Mouse (Mus musculus) intestine, embryonic 15.5 days (tissue): ENCODE measurements at regions not wholly inside any gene's neighbourhood (a gene's known extent, or its start where the extent isn't known, plus 50 kb on each side); places are given as distances from the start of the nearest gene placed in this dataset.

Experiments
- ATAC-seq: fragments of 200-750 bp; cut with Nextera tagmentation; 2 replicates; pipeline ENCODE4 v1.8.0; 2017; ENCODE audit warnings: moderate TSS enrichment, moderate library complexity
- H3K27ac ChIP-seq: fragments of 300-500 bp; sonication (generic); 2 replicates; pipeline ENCODE4 v1.5.1; 2015; ENCODE audit warnings: mild to moderate bottlenecking, inconsistent platforms
- H3K27me3 ChIP-seq: fragments of 300-500 bp; sonication (generic); replicated peaks from 2 replicates; pipeline ENCODE4 v1.6.1; 2015; ENCODE audit warnings: inconsistent platforms
- H3K36me3 ChIP-seq: fragments of 300-500 bp; sonication (generic); 2 replicates; pipeline ENCODE4 v1.6.1; 2015; ENCODE audit warnings: inconsistent platforms
- H3K4me1 ChIP-seq: fragments of 300-500 bp; sonication (generic); replicated peaks from 2 replicates; pipeline ENCODE4 v1.6.1; 2015; ENCODE audit warnings: inconsistent platforms
- H3K4me2 ChIP-seq: fragments of 300-500 bp; sonication (generic); replicated peaks from 2 replicates; pipeline ENCODE4 v1.6.1; 2015; ENCODE audit warnings: mild to moderate bottlenecking, inconsistent platforms
- H3K4me3 ChIP-seq: fragments of 300-500 bp; sonication (generic); replicated peaks from 2 replicates; pipeline ENCODE4 v1.5.1; 2015; ENCODE audit warnings: inconsistent platforms
- H3K9ac ChIP-seq: fragments of 300-500 bp; sonication (generic); 2 replicates; pipeline ENCODE4 v1.6.1; 2015; ENCODE audit warnings: inconsistent platforms
- H3K9me3 ChIP-seq: fragments of 300-500 bp; sonication (generic); 2 replicates; pipeline ENCODE4 v1.6.1; 2016; ENCODE audit warnings: inconsistent platforms
- WGBS: fragments of 180-500 bp; shearing (Covaris S2); methylation state at CpG from one replicate; pipeline ENCODE4 v1.1.7; 2015; 5-methylcytosine and 5-hydroxymethylcytosine counted together

DNA sequence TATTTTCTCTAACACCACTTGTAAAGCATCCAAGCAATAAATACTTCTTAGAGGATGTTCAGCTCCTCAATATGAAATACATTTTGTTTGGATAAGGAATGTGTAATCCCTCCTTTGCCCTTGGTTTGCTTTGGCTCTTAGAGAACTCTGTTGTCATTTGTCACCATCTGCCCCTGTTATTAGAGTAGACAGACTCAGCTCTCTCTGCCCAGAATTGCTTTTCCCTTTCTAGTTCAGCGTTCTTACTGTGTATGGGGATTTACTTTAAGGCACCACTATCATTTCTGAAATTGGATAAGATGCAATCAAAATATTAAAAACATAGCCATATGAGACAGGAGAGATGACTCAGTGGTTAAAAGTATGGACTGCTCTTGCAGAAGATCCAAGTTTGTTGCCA, 101.5 kb upstream of the Ednra start:
- no peaks in the 10 kb centered on the region for H3K36me3 ChIP-seq
- H3K9me3 ChIP-seq = no peaks in the 10 kb centered on the region
- peak; percentile 15; the same call in 1 of the 2 replicates for ATAC-seq
- no peaks in the 10 kb centered on the region for H3K27me3 ChIP-seq
- H3K4me2 ChIP-seq = no peak overlapping the region
- no peak overlapping the region for H3K4me3 ChIP-seq
- H3K4me1 ChIP-seq = peaks cover 4% of the 10 kb centered on the region; the same call in 1 of the 2 replicates
- H3K27ac ChIP-seq = no peak overlapping the region
- H3K9ac ChIP-seq = no peak overlapping the region
- WGBS = 34% methylated on average over 1 of the region's 1 CpGs

DNA sequence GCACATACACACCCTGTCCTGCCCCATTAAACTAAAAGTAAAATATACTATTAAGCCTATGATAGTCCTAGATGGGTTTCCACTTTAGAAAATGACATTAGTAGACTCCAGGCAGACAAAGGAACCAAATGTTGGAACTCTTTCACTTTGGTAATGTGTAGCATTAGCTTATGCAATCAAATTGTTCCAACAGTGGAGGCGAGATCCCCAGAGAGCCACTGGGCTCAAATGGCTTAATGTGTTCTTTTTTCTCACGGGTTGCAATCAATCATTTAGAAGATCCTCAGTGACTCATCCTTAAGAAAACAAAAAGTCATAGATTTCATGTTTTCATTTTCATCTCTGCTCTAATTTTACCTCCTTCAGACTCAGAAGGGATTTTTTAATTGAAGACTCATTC, 102.0 kb upstream of the Ednra start:
- no peak overlapping the region for H3K4me2 ChIP-seq
- no peak overlapping the region for H3K9ac ChIP-seq
- H3K36me3 ChIP-seq = no peaks in the 10 kb centered on the region
- peaks cover 4% of the 10 kb centered on the region; the same call in 1 of the 2 replicates for H3K4me1 ChIP-seq
- WGBS = 49% methylated on average over 2 of the region's 2 CpGs
- H3K27me3 ChIP-seq = no peaks in the 10 kb centered on the region
- no peak overlapping the region for H3K27ac ChIP-seq
- H3K9me3 ChIP-seq = no peaks in the 10 kb centered on the region
- no peak overlapping the region for H3K4me3 ChIP-seq
- no peak for ATAC-seq

DNA sequence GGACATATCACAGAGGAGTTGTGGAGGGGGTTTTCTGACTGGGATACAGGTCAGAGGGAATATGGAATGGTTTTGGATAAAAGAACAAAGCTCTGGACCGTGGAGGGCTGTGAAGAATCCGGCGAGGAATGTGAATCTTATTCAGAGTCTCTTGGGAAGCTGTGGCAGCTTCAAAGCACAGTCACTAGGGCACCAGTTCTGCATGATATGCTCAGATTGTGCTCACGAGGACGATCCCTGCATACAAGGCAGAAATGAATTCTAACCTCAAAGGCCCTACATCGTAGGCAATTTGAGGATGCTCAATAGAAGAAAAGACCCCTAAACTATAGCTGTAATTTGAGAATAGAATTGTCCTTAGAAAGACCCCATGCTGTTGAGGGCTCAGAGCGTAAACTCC, 103.8 kb upstream of the Ednra start:
- no peak for ATAC-seq
- 68% methylated on average over 7 of the region's 7 CpGs for WGBS
- H3K4me2 ChIP-seq = no peak overlapping the region

DNA sequence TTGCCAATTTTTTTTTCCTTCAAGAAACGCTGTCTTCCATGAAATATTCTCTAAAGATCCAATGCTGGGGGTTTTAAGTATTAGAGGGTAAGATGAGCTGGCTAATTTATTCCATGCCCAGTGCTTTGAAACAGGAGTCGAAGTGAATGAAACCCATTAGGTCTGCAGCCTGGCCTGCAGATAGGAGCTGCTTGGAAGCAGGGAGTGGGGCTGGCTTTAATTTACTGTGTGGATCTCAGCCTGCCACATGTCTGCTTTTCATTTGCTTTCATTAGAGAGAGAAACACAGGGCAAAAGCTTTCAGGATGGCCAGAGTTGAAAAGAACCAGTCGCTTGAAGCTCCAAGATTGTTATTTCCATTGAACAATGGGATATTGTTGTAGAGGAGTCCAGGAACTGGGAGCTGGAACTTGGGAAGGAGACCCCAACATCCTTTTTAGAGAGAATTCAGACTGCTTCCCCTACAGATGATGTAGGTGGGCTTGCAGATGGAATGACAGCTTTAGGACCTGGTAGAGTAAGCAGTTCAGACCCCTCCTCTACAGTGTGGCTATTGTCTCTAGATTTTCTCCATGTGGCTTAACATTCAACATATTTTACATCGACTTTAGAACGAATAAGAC, 105.0 kb upstream of the Ednra start:
- H3K4me2 ChIP-seq = no peak overlapping the region
- H3K27me3 ChIP-seq = no peaks in the 10 kb centered on the region
- H3K36me3 ChIP-seq = no peaks in the 10 kb centered on the region
- 33% methylated on average over 5 of the region's 5 CpGs for WGBS
- no peak overlapping the region for H3K27ac ChIP-seq
- H3K4me1 ChIP-seq = peaks cover 4% of the 10 kb centered on the region; the same call in 1 of the 2 replicates
- H3K4me3 ChIP-seq = no peak overlapping the region
- no peaks in the 10 kb centered on the region for H3K9me3 ChIP-seq
- no peak for ATAC-seq
- no peak overlapping the region for H3K9ac ChIP-seq

More for the DNA sequence above, 103.8 kb upstream of the Ednra start:
- H3K4me1 ChIP-seq = peaks cover 4% of the 10 kb centered on the region; the same call in 1 of the 2 replicates
- H3K27ac ChIP-seq = no peak overlapping the region
- no peaks in the 10 kb centered on the region for H3K9me3 ChIP-seq
- H3K27me3 ChIP-seq = no peaks in the 10 kb centered on the region
- H3K9ac ChIP-seq = no peak overlapping the region
- H3K4me3 ChIP-seq = no peak overlapping the region
- H3K36me3 ChIP-seq = no peaks in the 10 kb centered on the region

DNA sequence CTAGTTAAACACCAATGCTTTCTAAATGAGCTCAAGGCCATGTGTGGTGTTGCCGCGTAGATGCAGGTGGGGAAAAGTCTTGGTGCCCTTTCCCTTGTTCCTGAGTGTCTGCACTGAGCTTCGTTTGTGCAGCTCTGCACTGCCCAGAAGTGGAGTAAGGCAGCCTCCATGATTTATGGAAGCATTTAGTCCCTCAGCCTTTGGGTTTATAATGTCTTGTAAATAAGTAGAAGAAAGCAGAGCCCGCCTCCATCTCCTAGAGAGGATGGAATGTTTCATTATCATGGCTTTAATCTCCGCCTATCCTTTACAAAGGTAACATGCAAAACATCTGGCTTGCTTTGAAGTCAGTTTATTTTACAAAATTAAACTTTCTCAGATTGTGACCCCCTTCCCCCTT, 105.5 kb upstream of the Ednra start:
- Histone ChIP-seq H3K4me3 (no peak overlapping the region), H3K4me2 (no peak overlapping the region), H3K4me1 (peaks cover 4% of the 10 kb centered on the region; the same call in 1 of the 2 replicates), H3K9me3 (no peaks in the 10 kb centered on the region), H3K27ac (no peak overlapping the region), H3K9ac (no peak overlapping the region), H3K27me3 (no peaks in the 10 kb centered on the region), H3K36me3 (no peaks in the 10 kb centered on the region)
- WGBS = 36% methylated on average over 5 of the region's 5 CpGs
- no peak for ATAC-seq

DNA sequence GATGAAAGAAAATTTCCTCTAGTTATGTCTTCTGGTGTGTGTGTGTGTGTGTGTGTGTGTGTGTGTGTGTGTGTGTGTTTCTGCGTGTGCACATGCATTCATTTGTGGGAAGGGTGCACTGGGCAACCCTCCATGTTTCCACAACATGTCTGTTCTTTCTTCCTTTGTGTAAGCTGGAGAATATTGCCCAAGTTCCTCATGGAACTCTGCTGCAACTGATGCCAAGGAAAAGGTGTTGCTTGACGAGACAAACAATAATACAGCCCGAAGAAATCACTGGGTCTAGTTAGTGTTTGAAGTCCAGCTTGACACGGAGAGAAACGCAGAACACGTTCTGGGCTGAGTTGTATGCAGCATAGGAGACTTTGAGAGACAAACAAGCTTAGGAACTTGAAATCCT, 110.0 kb upstream of the Ednra start:
- Histone ChIP-seq H3K4me3 (no peak overlapping the region), H3K4me1 (no peaks in the 10 kb centered on the region; the same call in 1 of the 2 replicates), H3K9ac (no peak overlapping the region), H3K27ac (0 out of 2 replicates have a peak overlapping the region, but pooled peaks have one; percentile 11), H3K36me3 (no peaks in the 10 kb centered on the region), H3K9me3 (no peaks in the 10 kb centered on the region), H3K27me3 (no peaks in the 10 kb centered on the region), H3K4me2 (no peak overlapping the region)
- ATAC-seq = no peak
- WGBS = 68% methylated on average over 6 of the region's 6 CpGs

DNA sequence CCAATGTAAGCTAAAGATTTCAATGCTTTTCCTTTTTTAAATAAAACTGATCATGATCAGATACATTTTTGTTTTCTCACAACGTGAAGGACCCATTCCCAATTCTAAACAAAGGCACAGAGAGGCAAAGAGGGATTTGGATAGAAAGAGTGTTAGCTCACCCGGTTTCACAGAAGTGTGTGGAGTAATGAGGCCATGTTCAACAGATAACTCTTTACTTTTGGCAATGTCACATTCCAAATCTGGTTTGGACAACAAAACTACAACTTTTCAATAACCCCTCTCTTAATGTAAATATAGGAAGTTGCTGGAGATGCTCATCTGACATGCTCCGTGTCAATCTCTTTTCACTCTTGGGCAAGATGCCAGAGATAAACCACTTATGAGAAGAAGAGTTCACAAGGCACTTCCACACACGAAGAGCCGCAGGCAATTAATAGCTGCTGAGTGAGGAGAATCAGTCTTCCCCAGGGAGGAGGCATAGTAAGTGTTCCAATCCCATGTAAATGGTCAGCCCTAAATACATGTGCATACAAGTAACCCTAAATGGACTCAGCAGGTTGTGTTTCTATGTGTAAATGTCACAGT, 112.7 kb upstream of the Ednra start:
- H3K9ac ChIP-seq = no peak overlapping the region
- no peak overlapping the region for H3K4me2 ChIP-seq
- 45% methylated on average over 5 of the region's 5 CpGs for WGBS
- no peaks in the 10 kb centered on the region for H3K4me1 ChIP-seq
- no peak for ATAC-seq
- H3K27ac ChIP-seq = no peak overlapping the region
- no peak overlapping the region for H3K4me3 ChIP-seq
- H3K27me3 ChIP-seq = no peaks in the 10 kb centered on the region
- no peaks in the 10 kb centered on the region for H3K9me3 ChIP-seq
- H3K36me3 ChIP-seq = no peaks in the 10 kb centered on the region

DNA sequence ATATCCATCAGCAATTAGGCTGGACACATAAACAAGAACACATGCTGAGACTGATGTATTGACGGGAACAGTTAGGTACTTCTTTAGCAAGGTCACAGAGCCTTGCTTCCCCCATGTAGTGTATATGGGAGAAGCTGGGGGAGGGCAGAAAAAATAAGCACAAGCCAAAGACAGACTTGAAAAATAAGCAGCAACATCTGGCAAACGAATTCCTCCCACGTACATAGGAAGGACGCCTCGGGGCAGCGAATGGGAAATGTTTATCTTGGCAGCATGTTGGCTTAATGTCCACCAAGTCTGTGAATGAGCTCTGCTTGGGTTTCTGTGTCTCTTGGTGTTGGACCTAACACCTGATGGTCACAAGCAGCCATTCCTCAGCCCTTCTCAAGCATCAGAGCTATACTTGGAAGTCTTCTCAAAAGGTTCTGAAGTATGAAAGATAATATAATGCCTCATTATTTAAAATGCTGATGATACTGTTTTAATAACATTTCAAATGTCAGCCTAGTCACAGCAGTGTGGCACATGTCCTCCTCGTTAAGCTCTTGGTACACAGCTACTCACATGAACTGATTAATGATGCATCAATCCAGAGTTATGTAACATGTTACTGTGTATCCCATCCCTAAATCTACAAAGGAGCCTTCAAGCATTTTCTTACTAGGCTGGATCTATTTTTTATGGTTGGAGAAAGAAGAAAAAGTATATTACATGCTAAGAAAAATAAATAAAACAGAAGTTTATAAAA, 118.3 kb upstream of the Ednra start:
- Histone ChIP-seq H3K27ac (no peak overlapping the region), H3K4me2 (no peak overlapping the region), H3K4me3 (no peak overlapping the region), H3K4me1 (no peaks in the 10 kb centered on the region), H3K27me3 (no peaks in the 10 kb centered on the region), H3K9me3 (no peaks in the 10 kb centered on the region), H3K9ac (no peak overlapping the region), H3K36me3 (no peaks in the 10 kb centered on the region)
- 34% methylated on average over 7 of the region's 7 CpGs for WGBS
- no peak for ATAC-seq

DNA sequence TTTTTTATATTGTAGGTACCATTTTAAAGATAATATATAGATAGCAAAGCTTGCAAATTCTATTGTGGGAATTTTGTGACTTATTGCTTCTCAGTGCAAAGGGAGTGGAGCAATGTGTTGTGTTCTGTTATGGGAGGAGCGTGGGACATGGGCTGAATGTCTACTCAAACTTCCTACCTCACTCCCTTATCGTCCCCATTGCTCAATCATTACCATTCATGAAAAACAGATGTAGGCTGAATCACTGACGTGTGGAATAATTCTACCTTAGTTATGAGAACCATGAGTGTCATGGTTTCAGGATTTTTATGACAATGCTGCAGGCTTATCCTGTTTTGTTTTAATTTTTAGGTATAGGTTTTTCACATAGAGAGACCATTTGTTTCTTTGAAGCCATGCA, 119.0 kb upstream of the Ednra start:
- Histone ChIP-seq H3K27me3 (no peaks in the 10 kb centered on the region), H3K9ac (no peak overlapping the region), H3K4me2 (no peak overlapping the region), H3K4me3 (no peak overlapping the region), H3K9me3 (no peaks in the 10 kb centered on the region), H3K36me3 (no peaks in the 10 kb centered on the region), H3K27ac (no peak overlapping the region), H3K4me1 (no peaks in the 10 kb centered on the region)
- no peak for ATAC-seq
- WGBS = 81% methylated on average over 3 of the region's 3 CpGs

DNA sequence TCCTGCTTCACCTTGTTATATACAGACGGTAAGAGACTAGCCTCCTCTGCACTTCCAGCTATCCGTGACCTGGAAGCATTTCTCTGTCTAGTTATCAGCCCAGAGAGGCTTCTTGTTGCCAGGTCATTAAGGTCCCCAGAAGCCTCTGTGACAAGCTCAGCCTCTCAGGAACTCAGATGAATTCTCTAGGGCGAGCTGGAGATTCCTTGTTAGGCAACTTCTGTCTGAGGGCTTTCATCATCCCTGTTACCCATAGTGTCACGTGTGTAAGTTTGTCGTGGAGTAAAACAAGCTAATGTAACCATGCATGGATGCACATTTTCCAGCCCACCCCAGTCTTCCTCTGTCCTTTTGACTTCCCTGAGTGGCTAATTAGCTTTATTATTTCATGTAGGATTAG, 126.3 kb upstream of the Ednra start:
- 67% methylated on average over 5 of the region's 5 CpGs for WGBS
- Histone ChIP-seq H3K9ac (no peak overlapping the region), H3K27ac (no peak overlapping the region), H3K4me3 (no peak overlapping the region), H3K4me2 (no peak overlapping the region), H3K4me1 (no peaks in the 10 kb centered on the region), H3K36me3 (no peaks in the 10 kb centered on the region), H3K27me3 (no peaks in the 10 kb centered on the region), H3K9me3 (no peaks in the 10 kb centered on the region)
- no peak for ATAC-seq

DNA sequence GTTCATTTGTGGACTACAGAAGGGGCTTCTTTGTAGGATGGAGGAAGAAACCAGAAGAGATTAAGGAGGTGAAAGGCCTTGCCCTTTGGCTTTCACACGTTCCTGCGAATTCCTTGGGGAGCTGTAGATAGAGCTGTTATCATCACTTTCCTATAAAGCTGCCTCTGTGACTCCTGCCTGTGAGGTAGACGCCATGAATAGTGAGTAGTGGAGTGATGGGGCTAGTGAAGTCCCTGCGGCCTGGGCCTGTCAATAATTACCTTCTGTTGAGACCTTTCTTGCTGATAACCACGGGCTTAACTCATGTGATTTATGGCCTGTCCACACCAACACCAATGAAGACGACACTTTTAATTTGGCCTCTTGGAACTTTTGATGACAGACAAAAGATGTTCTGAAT, 146.0 kb upstream of the Ednra start:
- Histone ChIP-seq H3K9me3 (no peaks in the 10 kb centered on the region), H3K36me3 (no peaks in the 10 kb centered on the region), H3K4me1 (no peaks in the 10 kb centered on the region), H3K27me3 (no peaks in the 10 kb centered on the region), H3K4me3 (no peak overlapping the region), H3K27ac (no peak overlapping the region), H3K9ac (no peak overlapping the region), H3K4me2 (no peak overlapping the region)
- ATAC-seq = no peak
- WGBS = 19% methylated on average over 6 of the region's 6 CpGs

DNA sequence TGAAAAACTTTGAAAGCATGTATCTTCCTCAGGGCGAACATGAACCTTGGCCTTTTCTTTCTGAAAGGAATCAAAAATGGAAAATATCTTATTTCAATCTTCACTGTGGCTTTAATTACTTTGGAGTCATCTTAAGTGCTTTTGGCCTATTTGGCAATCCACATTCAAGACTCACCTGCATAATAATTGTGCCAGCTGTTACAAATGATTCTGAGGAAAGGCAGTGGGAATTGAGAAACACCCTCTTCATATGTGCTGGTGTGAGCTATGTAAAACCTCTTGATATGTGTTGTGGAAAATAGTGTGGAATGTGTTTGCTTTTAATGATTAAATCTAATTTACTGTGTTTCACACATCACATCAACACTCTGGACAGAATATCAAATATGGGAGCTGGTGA, 148.5 kb upstream of the Ednra start:
- WGBS = 91% methylated on average over 1 of the region's 1 CpGs
- ATAC-seq = no peak
- no peaks in the 10 kb centered on the region for H3K27me3 ChIP-seq

More for the DNA sequence above, 148.5 kb upstream of the Ednra start:
- Histone ChIP-seq H3K4me3 (no peak overlapping the region), H3K4me1 (no peaks in the 10 kb centered on the region), H3K9ac (no peak overlapping the region), H3K4me2 (no peak overlapping the region), H3K9me3 (no peaks in the 10 kb centered on the region), H3K36me3 (no peaks in the 10 kb centered on the region), H3K27ac (no peak overlapping the region)
